ENCODE assay signal across 23 mouse cellular contexts in genomic region chr12:3989943-3990342, GRCm38 (mm10). TPM values are rescaled to one million over a fixed set of nuclear protein-coding genes. Genes with fewer than 3 reads are reported as not detected.
A peak's percentile ranks its signal among the peaks of the same experiment; 100 is the strongest.
DNase-seq lines count a peak whose midpoint lies in the region; ATAC-seq and TF ChIP-seq lines count a peak whose summit lies in the region.
"Had no signal": no experiment of that assay in that cellular context is flagged by ENCODE, and none has a peak within 500 bp of the region (broad histone marks: within the 10 kb centered on the region; RNA-seq: fewer than 3 reads in every experiment).

No protein-coding gene starts in this region.

- no peaks in the 10 kb centered on the region for H3K27me3 ChIP-seq in heart, embryonic 13.5 days (replicated peaks)
- no peaks in the 10 kb centered on the region for H3K27me3 ChIP-seq in midbrain, embryonic 10.5 days (ENCODE audit: low read depth, poor library complexity, severe bottlenecking)
- H3K27me3 ChIP-seq in midbrain, postnatal 0 days (ENCODE audit: insufficient read depth, low read length), result no peaks in the 10 kb centered on the region
- H3K27me3 ChIP-seq in embryonic facial prominence, embryonic 10.5 days (replicated peaks; ENCODE audit: low read depth, poor library complexity, severe bottlenecking), result no peaks in the 10 kb centered on the region
- H3K27me3 ChIP-seq: embryonic facial prominence, embryonic 15.5 days; stomach, embryonic 15.5 days had no signal

- no peak overlapping the region for H3K4me3 ChIP-seq in heart, embryonic 13.5 days
- H3K4me3 ChIP-seq in midbrain, embryonic 10.5 days, result no peak overlapping the region
- H3K4me3 ChIP-seq in midbrain, postnatal 0 days (ENCODE audit: low read depth, low read length), result no peak overlapping the region
- H3K4me3 ChIP-seq in embryonic facial prominence, embryonic 10.5 days, result no peak overlapping the region
- H3K4me3 ChIP-seq: embryonic facial prominence, embryonic 15.5 days; stomach, embryonic 15.5 days had no signal

- DNase-seq in heart, adult 11 months, result no peak
- no peak for DNase-seq in midbrain, embryonic 10.5 days (ENCODE audit: low spot score)
- DNase-seq in midbrain, postnatal 0 days (ENCODE audit: low spot score), result no peak
- DNase-seq in CD4-positive helper T cell, adult 2 months (ENCODE audit: low read depth, low spot score), result peak; percentile 37
- DNase-seq in embryonic facial prominence, embryonic 10.5 days (ENCODE audit: low spot score), result no peak
- no peak for DNase-seq in c-Kit-positive CD71-positive TER-119-positive erythroid progenitor cells, embryonic 14.5 days (ENCODE audit: low spot score)
- DNase-seq: adrenal gland, adult 8-10 months; cerebellum, adult 11 months; cerebellum, postnatal 10 days; heart, postnatal 4 days; kidney, postnatal 10 days; layer of hippocampus, adult 9-11 months; lung, adult 18-20 months; spleen, adult 18-20 months; thymus, adult 2 months had no signal

- H3K9ac ChIP-seq in heart, embryonic 13.5 days, result no peak overlapping the region
- no peak overlapping the region for H3K9ac ChIP-seq in midbrain, postnatal 0 days (replicated peaks; ENCODE audit: low read length, poor library complexity, severe bottlenecking)
- H3K9ac ChIP-seq: embryonic facial prominence, embryonic 15.5 days; stomach, embryonic 15.5 days had no signal

- no peak for ATAC-seq in heart, embryonic 13.5 days (ENCODE audit: extremely low read depth, insufficient number of reproducible peaks, low FRiP score, low TSS enrichment)
- no peak for ATAC-seq in midbrain, postnatal 0 days (ENCODE audit: low FRiP score)
- ATAC-seq: hindbrain, postnatal 0 days; intestine, postnatal 0 days had no signal

- 39% methylated on average over 2 of the region's 2 CpGs for WGBS in heart, embryonic 13.5 days
- 49% methylated on average over 2 of the region's 2 CpGs for WGBS in midbrain, embryonic 10.5 days
- 54% methylated on average over 2 of the region's 2 CpGs for WGBS in midbrain, postnatal 0 days
- WGBS in embryonic facial prominence, embryonic 10.5 days, result 47% methylated on average over 2 of the region's 2 CpGs

- peaks cover 15% of the 10 kb centered on the region for H3K36me3 ChIP-seq in heart, embryonic 13.5 days
- peaks cover 5% of the 10 kb centered on the region; the same call in 1 of the 2 replicates for H3K36me3 ChIP-seq in midbrain, embryonic 10.5 days
- 0 out of 2 replicates have a peak, but pooled peaks cover 2% of the 10 kb centered on the region for H3K36me3 ChIP-seq in midbrain, postnatal 0 days (ENCODE audit: insufficient read depth, low read length)
- H3K36me3 ChIP-seq in embryonic facial prominence, embryonic 10.5 days (replicated peaks), result peaks cover 4% of the 10 kb centered on the region; the same call in 1 of the 2 replicates
- H3K36me3 ChIP-seq: embryonic facial prominence, embryonic 15.5 days; stomach, embryonic 15.5 days had no signal

- H3K4me2 ChIP-seq in heart, embryonic 13.5 days, result no peak overlapping the region
- H3K4me2 ChIP-seq in midbrain, postnatal 0 days (ENCODE audit: low read depth, low read length, poor library complexity, severe bottlenecking), result no peak overlapping the region
- H3K4me2 ChIP-seq: embryonic facial prominence, embryonic 15.5 days; liver, embryonic 11.5 days; stomach, embryonic 15.5 days had no signal

- H3K4me1 ChIP-seq in heart, embryonic 13.5 days, result peaks cover 12% of the 10 kb centered on the region
- peaks cover 19% of the 10 kb centered on the region for H3K4me1 ChIP-seq in midbrain, embryonic 10.5 days
- no peaks in the 10 kb centered on the region for H3K4me1 ChIP-seq in midbrain, postnatal 0 days (ENCODE audit: insufficient read depth, low read length)
- H3K4me1 ChIP-seq in embryonic facial prominence, embryonic 10.5 days, result peaks cover 4% of the 10 kb centered on the region
- H3K4me1 ChIP-seq: embryonic facial prominence, embryonic 15.5 days; stomach, embryonic 15.5 days had no signal

- no peak for TF ChIP-seq CTCF in midbrain, postnatal 0 days (IDR thresholded peaks at IDR 0.05)

- no peaks in the 10 kb centered on the region for H3K9me3 ChIP-seq in heart, embryonic 13.5 days
- no peaks in the 10 kb centered on the region for H3K9me3 ChIP-seq in midbrain, embryonic 10.5 days (replicated peaks)
- H3K9me3 ChIP-seq in midbrain, postnatal 0 days (ENCODE audit: low read length), result no peaks in the 10 kb centered on the region
- H3K9me3 ChIP-seq in embryonic facial prominence, embryonic 10.5 days, result no peaks in the 10 kb centered on the region
- H3K9me3 ChIP-seq: embryonic facial prominence, embryonic 15.5 days; stomach, embryonic 15.5 days had no signal

- H3K27ac ChIP-seq in heart, embryonic 13.5 days (replicated peaks), result peak overlapping the region; percentile 16; the same call in 1 of the 2 replicates
- H3K27ac ChIP-seq in midbrain, embryonic 10.5 days (replicated peaks), result peak overlapping the region; percentile 67
- no peak overlapping the region for H3K27ac ChIP-seq in midbrain, postnatal 0 days (ENCODE audit: low read depth, low read length)
- peak overlapping the region; percentile 44; the same call in 1 of the 2 replicates for H3K27ac ChIP-seq in embryonic facial prominence, embryonic 10.5 days (replicated peaks)
- H3K27ac ChIP-seq: embryonic facial prominence, embryonic 15.5 days; hindbrain, postnatal 0 days; macrophage; stomach, embryonic 15.5 days had no signal

RNA-seq across cellular contexts. Expression of gene Pomc, which starts 35.2 kb away (rescaled TPM):
- polyA plus RNA-seq in heart, embryonic 13.5 days (2015; fragmentation: Nextera tagmentation; extraction: Ambion mirVana), result 1.4 and 1.6 TPM in 2 replicates
- polyA plus RNA-seq in midbrain, embryonic 10.5 days (2016; fragmentation: Nextera tagmentation; extraction: Ambion mirVana), result 7.8 and 8.2 TPM in 2 replicates
- total RNA-seq in midbrain, postnatal 0 days (2014; rRNA removed), result 2.2 and 2.4 TPM in 2 replicates
- 7.9 and 9.8 TPM in 2 replicates for polyA plus RNA-seq in midbrain, postnatal 0 days (2015; fragmentation: Nextera tagmentation; extraction: Ambion mirVana)
- 6.3 and 17.0 TPM in 2 replicates for polyA plus RNA-seq in embryonic facial prominence, embryonic 10.5 days (2016; fragmentation: Nextera tagmentation; extraction: Ambion mirVana)
- total RNA-seq: gastrocnemius, adult 18-20 months had no signal

RNA-seq across cellular contexts. Expression of gene Efr3b, which starts 48.8 kb away (rescaled TPM):
- polyA plus RNA-seq in heart, embryonic 13.5 days (2015; fragmentation: Nextera tagmentation; extraction: Ambion mirVana), result 5.9 and 6.2 TPM in 2 replicates
- 8.4 and 13.4 TPM in 2 replicates for polyA plus RNA-seq in midbrain, embryonic 10.5 days (2016; fragmentation: Nextera tagmentation; extraction: Ambion mirVana)
- total RNA-seq in midbrain, postnatal 0 days (2014; rRNA removed), result 111 and 117 TPM in 2 replicates
- 30.1 and 32.8 TPM in 2 replicates for polyA plus RNA-seq in midbrain, postnatal 0 days (2015; fragmentation: Nextera tagmentation; extraction: Ambion mirVana)
- polyA plus RNA-seq in embryonic facial prominence, embryonic 10.5 days (2016; fragmentation: Nextera tagmentation; extraction: Ambion mirVana), result 7.3 and 8.4 TPM in 2 replicates
